Comparison of ENCODE assay signal across 8 mouse cellular contexts in genomic region chr17:15704475-15705300, GRCm38 (mm10). TPM values are rescaled to one million over a fixed set of nuclear protein-coding genes. Genes with fewer than 3 reads are reported as not detected.
DNase-seq lines count a peak whose midpoint lies in the region; ATAC-seq lines count a peak whose summit lies in the region.

Gene Chd1 (plus strand): TSS chr17:15704967.

- under 1% methylated on average over 62 of the region's 124 CpGs for WGBS in hindbrain, embryonic 11.5 days

- peak within 1 kb of the TSS; percentile 92 for H3K9ac ChIP-seq in hindbrain, embryonic 11.5 days (ENCODE audit: low read depth, low read length)

- H3K27me3 ChIP-seq in hindbrain, embryonic 11.5 days (ENCODE audit: control insufficient read depth, insufficient read depth, low read length), result no peaks in the 10 kb centered on the region

- H3K9me3 ChIP-seq in hindbrain, embryonic 11.5 days (ENCODE audit: control insufficient read depth, low read length), result no peaks in the 10 kb centered on the region

- peak; percentile 95 for ATAC-seq in hindbrain, embryonic 11.5 days (ENCODE audit: low FRiP score)

- H3K4me2 ChIP-seq in hindbrain, embryonic 11.5 days (replicated peaks; ENCODE audit: low read depth, low read length), result peak within 1 kb of the TSS; percentile 80

- peak within 1 kb of the TSS; percentile 87 for H3K4me3 ChIP-seq in hindbrain, embryonic 11.5 days (ENCODE audit: low read depth, low read length)

- peak; percentile 96 for DNase-seq in Muller cell, postnatal 12 days (ENCODE audit: inconsistent ontology term)
- peak; percentile 96 for DNase-seq in cerebellum, adult 9-11 months
- DNase-seq in frontal cortex, adult 2 months (ENCODE audit: extremely low spot score in 1 of 2, low spot score in 1 of 2), result peak; percentile 62 to 79
- DNase-seq in hindbrain, embryonic 11.5 days (ENCODE audit: low spot score), result peak; percentile 93
- peak; percentile 85 to 87 for DNase-seq in layer of hippocampus, postnatal 14 days (ENCODE audit: low spot score in 2 of 2)
- peak; percentile 89 for DNase-seq in lung, postnatal 14 days
- peak; percentile 77 for DNase-seq in retina, adult 2 months (ENCODE audit: low read depth, low spot score)
- DNase-seq in thymus, postnatal 36 days, result peak; percentile 87 to 90

- H3K27ac ChIP-seq in hindbrain, embryonic 11.5 days (ENCODE audit: low read depth, low read length), result peak within 1 kb of the TSS; percentile 95

- H3K36me3 ChIP-seq in hindbrain, embryonic 11.5 days (ENCODE audit: control insufficient read depth, insufficient read depth, low read length), result no peaks in the 10 kb centered on the region

- H3K4me1 ChIP-seq in hindbrain, embryonic 11.5 days (replicated peaks; ENCODE audit: control insufficient read depth, insufficient read depth, low read length), result no peaks in the 10 kb centered on the region

RNA-seq across cellular contexts. Expression of gene Chd1, which starts in this region (rescaled TPM):
- polyA plus RNA-seq in frontal cortex, adult 2 months (2012; rRNA removed), result 7.2 TPM in 2 replicates
- polyA plus RNA-seq in hindbrain, embryonic 11.5 days (2014; fragmentation: Nextera tagmentation; extraction: Ambion mirVana), result 41.2 and 54.7 TPM in 2 replicates
- 10 to 100 TPM; 18.7 to 23.6 TPM for total RNA-seq in layer of hippocampus, postnatal 14 days (2021)

Comparison
In these comparisons a context has a peak if more than half of its experiments do, and no peak if none do; other contexts are left out.
1. Peak in every context shown above with its lines: DNase-seq, ATAC-seq, H3K4me3 ChIP-seq and H3K27ac ChIP-seq.